Mouse (Mus musculus): Measurements from ENCODE around the gene Arhgef33.

Arhgef33 gene

GRCm38 (mm10) chr17:80445433-80445832, 138.2 kb downstream of the Arhgef33 start:
- DNase-seq (ENCODE audit: low read depth, low spot score) = no peak

GRCm38 (mm10) chr17:80446470-80446869, 139.3 kb downstream of the Arhgef33 start:
- no peak for DNase-seq (ENCODE audit: low read depth, low spot score)
